Mouse (Mus musculus): ENCODE measurements around the gene Shroom1.

The Shroom1 gene

GRCm38 (mm10) chr11:53516775-53517627 lies 60.0 kb downstream of the Shroom1 start:
- peak; percentile 60 for DNase-seq

All from lung, postnatal 10 days (tissue).